Mouse (Mus musculus): Measurements from ENCODE around the gene Phactr2. TPM values are rescaled to one million over a fixed set of nuclear protein-coding genes. Genes with fewer than 3 reads are reported as not detected.

Gene Phactr2
- polyA plus RNA-seq, 1 experiment from 2014 or later = 58.1 TPM

GRCm38 (mm10) chr10:13427599-13427998 is 46.6 kb downstream of the Phactr2 start:
- H3K27me3 ChIP-seq (replicated peaks) = no peaks in the 10 kb centered on the region
- no peak overlapping the region for H3K4me3 ChIP-seq
- 82% methylated on average over 10 of the region's 10 CpGs for WGBS
- no peaks in the 10 kb centered on the region for H3K36me3 ChIP-seq
- no peaks in the 10 kb centered on the region for H3K9me3 ChIP-seq (replicated peaks)
- no peak for ATAC-seq (ENCODE audit: insufficient number of reproducible peaks, low FRiP score)
- no peak overlapping the region for H3K27ac ChIP-seq (ENCODE audit: poor library complexity, severe bottlenecking)
- H3K4me1 ChIP-seq (replicated peaks) = 0 out of 2 replicates have a peak, but pooled peaks cover 7% of the 10 kb centered on the region
- no peak overlapping the region for H3K4me2 ChIP-seq
- no peak overlapping the region for H3K9ac ChIP-seq

GRCm38 (mm10) chr10:13425198-13425597 is 49.0 kb downstream of the Phactr2 start:
- H3K9ac ChIP-seq = no peak overlapping the region
- H3K4me2 ChIP-seq = no peak overlapping the region
- H3K4me3 ChIP-seq = no peak overlapping the region
- no peaks in the 10 kb centered on the region for H3K27me3 ChIP-seq (replicated peaks)
- no peak overlapping the region for H3K27ac ChIP-seq (ENCODE audit: poor library complexity, severe bottlenecking)
- 0 out of 2 replicates have a peak, but pooled peaks cover 7% of the 10 kb centered on the region for H3K4me1 ChIP-seq (replicated peaks)
- no peaks in the 10 kb centered on the region; the same call in 1 of the 2 replicates for H3K9me3 ChIP-seq (replicated peaks)
- no peak for ATAC-seq (ENCODE audit: insufficient number of reproducible peaks, low FRiP score)
- WGBS = 88% methylated on average over 9 of the region's 9 CpGs
- H3K36me3 ChIP-seq = no peaks in the 10 kb centered on the region

- ATAC-seq (ENCODE audit: insufficient number of reproducible peaks, low FRiP score) = no peak
Measured at GRCm38 (mm10) chr10:13424508-13424907, 49.7 kb downstream of the Phactr2 start.

GRCm38 (mm10) chr10:13424015-13424414 is 50.2 kb downstream of the Phactr2 start:
- WGBS = 88% methylated on average over 10 of the region's 10 CpGs
- no peak for ATAC-seq (ENCODE audit: insufficient number of reproducible peaks, low FRiP score)
- Histone ChIP-seq H3K4me1 (replicated peaks) (0 out of 2 replicates have a peak, but pooled peaks cover 7% of the 10 kb centered on the region), H3K9me3 (replicated peaks) (no peaks in the 10 kb centered on the region; the same call in 1 of the 2 replicates), H3K9ac (no peak overlapping the region), H3K27me3 (replicated peaks) (no peaks in the 10 kb centered on the region), H3K4me3 (no peak overlapping the region), H3K36me3 (no peaks in the 10 kb centered on the region), H3K27ac (ENCODE audit: poor library complexity, severe bottlenecking) (no peak overlapping the region), H3K4me2 (no peak overlapping the region)

More at GRCm38 (mm10) chr10:13424508-13424907, 49.7 kb downstream of the Phactr2 start:
- H3K4me3 ChIP-seq = no peak overlapping the region
- no peaks in the 10 kb centered on the region for H3K36me3 ChIP-seq
- no peak overlapping the region for H3K4me2 ChIP-seq
- no peaks in the 10 kb centered on the region; the same call in 1 of the 2 replicates for H3K9me3 ChIP-seq (replicated peaks)
- no peak overlapping the region for H3K27ac ChIP-seq (ENCODE audit: poor library complexity, severe bottlenecking)
- WGBS = 79% methylated on average over 17 of the region's 17 CpGs
- H3K4me1 ChIP-seq (replicated peaks) = 0 out of 2 replicates have a peak, but pooled peaks cover 7% of the 10 kb centered on the region
- H3K27me3 ChIP-seq (replicated peaks) = no peaks in the 10 kb centered on the region
- H3K9ac ChIP-seq = no peak overlapping the region

GRCm38 (mm10) chr10:13422121-13422520 is 52.1 kb downstream of the Phactr2 start:
- no peaks in the 10 kb centered on the region for H3K4me1 ChIP-seq (replicated peaks)
- H3K4me2 ChIP-seq = no peak overlapping the region
- no peaks in the 10 kb centered on the region for H3K36me3 ChIP-seq
- no peaks in the 10 kb centered on the region; the same call in 1 of the 2 replicates for H3K9me3 ChIP-seq (replicated peaks)
- H3K4me3 ChIP-seq = no peak overlapping the region
- no peak overlapping the region for H3K9ac ChIP-seq
- ATAC-seq (ENCODE audit: insufficient number of reproducible peaks, low FRiP score) = no peak
- no peak overlapping the region for H3K27ac ChIP-seq (ENCODE audit: poor library complexity, severe bottlenecking)
- no peaks in the 10 kb centered on the region for H3K27me3 ChIP-seq (replicated peaks)
- WGBS = 74% methylated on average over 9 of the region's 9 CpGs

GRCm38 (mm10) chr10:13419246-13419645 is 55.0 kb downstream of the Phactr2 start:
- H3K9me3 ChIP-seq (replicated peaks) = no peaks in the 10 kb centered on the region; the same call in 1 of the 2 replicates
- H3K4me2 ChIP-seq = no peak overlapping the region
- H3K36me3 ChIP-seq = no peaks in the 10 kb centered on the region
- no peak overlapping the region for H3K9ac ChIP-seq
- H3K4me3 ChIP-seq = no peak overlapping the region
- H3K27ac ChIP-seq (ENCODE audit: poor library complexity, severe bottlenecking) = no peak overlapping the region
- no peaks in the 10 kb centered on the region for H3K4me1 ChIP-seq (replicated peaks)
- 60% methylated on average over 4 of the region's 4 CpGs for WGBS
- H3K27me3 ChIP-seq (replicated peaks) = no peaks in the 10 kb centered on the region
- ATAC-seq (ENCODE audit: insufficient number of reproducible peaks, low FRiP score) = no peak

GRCm38 (mm10) chr10:13415489-13416104 is 58.6 kb downstream of the Phactr2 start:
- ATAC-seq (ENCODE audit: insufficient number of reproducible peaks, low FRiP score) = no peak
- WGBS = 78% methylated on average over 8 of the region's 8 CpGs
- no peak overlapping the region for H3K4me2 ChIP-seq
- H3K4me1 ChIP-seq (replicated peaks) = peaks cover 8% of the 10 kb centered on the region
- no peak overlapping the region for H3K27ac ChIP-seq (ENCODE audit: poor library complexity, severe bottlenecking)
- H3K9me3 ChIP-seq (replicated peaks) = no peaks in the 10 kb centered on the region; the same call in 1 of the 2 replicates
- H3K36me3 ChIP-seq = no peaks in the 10 kb centered on the region
- no peak overlapping the region for H3K4me3 ChIP-seq
- no peaks in the 10 kb centered on the region for H3K27me3 ChIP-seq (replicated peaks)
- H3K9ac ChIP-seq = no peak overlapping the region

- H3K4me2 ChIP-seq = no peak overlapping the region
- H3K4me1 ChIP-seq (replicated peaks) = peaks cover 13% of the 10 kb centered on the region
- ATAC-seq (ENCODE audit: insufficient number of reproducible peaks, low FRiP score) = peak; percentile 11; the same call in 1 of the 2 replicates
- no peaks in the 10 kb centered on the region for H3K9me3 ChIP-seq (replicated peaks)
- 62% methylated on average over 19 of the region's 19 CpGs for WGBS
- H3K9ac ChIP-seq = no peak overlapping the region
- no peak overlapping the region for H3K4me3 ChIP-seq
- no peaks in the 10 kb centered on the region for H3K36me3 ChIP-seq
- no peak overlapping the region for H3K27ac ChIP-seq (ENCODE audit: poor library complexity, severe bottlenecking)
- no peaks in the 10 kb centered on the region for H3K27me3 ChIP-seq (replicated peaks)
Measured at GRCm38 (mm10) chr10:13412202-13412923, 61.8 kb downstream of the Phactr2 start.

GRCm38 (mm10) chr10:13411056-13411455 is 63.2 kb downstream of the Phactr2 start:
- Histone ChIP-seq H3K4me1 (replicated peaks) (peaks cover 13% of the 10 kb centered on the region), H3K27me3 (replicated peaks) (no peaks in the 10 kb centered on the region), H3K27ac (ENCODE audit: poor library complexity, severe bottlenecking) (no peak overlapping the region), H3K4me3 (no peak overlapping the region), H3K36me3 (no peaks in the 10 kb centered on the region), H3K9ac (no peak overlapping the region), H3K4me2 (no peak overlapping the region), H3K9me3 (replicated peaks) (no peaks in the 10 kb centered on the region)
- no peak for ATAC-seq (ENCODE audit: insufficient number of reproducible peaks, low FRiP score)
- 80% methylated on average over 3 of the region's 3 CpGs for WGBS

- H3K9ac ChIP-seq = no peak overlapping the region
Measured at GRCm38 (mm10) chr10:13401971-13402370, 72.2 kb downstream of the Phactr2 start.

GRCm38 (mm10) chr10:13395753-13396152 is 78.5 kb downstream of the Phactr2 start:
- no peak overlapping the region for H3K4me2 ChIP-seq
- WGBS = 83% methylated on average over 3 of the region's 3 CpGs
- no peaks in the 10 kb centered on the region for H3K4me1 ChIP-seq (replicated peaks)
- H3K27ac ChIP-seq (ENCODE audit: poor library complexity, severe bottlenecking) = no peak overlapping the region
- H3K36me3 ChIP-seq = no peaks in the 10 kb centered on the region
- ATAC-seq (ENCODE audit: insufficient number of reproducible peaks, low FRiP score) = no peak
- no peak overlapping the region for H3K9ac ChIP-seq
- no peaks in the 10 kb centered on the region for H3K9me3 ChIP-seq (replicated peaks)
- no peaks in the 10 kb centered on the region for H3K27me3 ChIP-seq (replicated peaks)
- no peak overlapping the region for H3K4me3 ChIP-seq

More at GRCm38 (mm10) chr10:13401971-13402370, 72.2 kb downstream of the Phactr2 start:
- ATAC-seq (ENCODE audit: insufficient number of reproducible peaks, low FRiP score) = no peak
- no peaks in the 10 kb centered on the region for H3K9me3 ChIP-seq (replicated peaks)
- no peak overlapping the region for H3K4me2 ChIP-seq
- no peaks in the 10 kb centered on the region for H3K27me3 ChIP-seq (replicated peaks)
- no peaks in the 10 kb centered on the region for H3K4me1 ChIP-seq (replicated peaks)
- H3K27ac ChIP-seq (ENCODE audit: poor library complexity, severe bottlenecking) = no peak overlapping the region
- no peaks in the 10 kb centered on the region for H3K36me3 ChIP-seq
- whole genome bisulfite sequencing = 79% methylated on average over 1 of the region's 1 CpGs
- no peak overlapping the region for H3K4me3 ChIP-seq
